Mouse (Mus musculus) kidney, postnatal 14 days (tissue): ENCODE data around the gene Egfr.
A peak's percentile ranks its signal among the peaks of the same experiment; 100 is the strongest.

ENCODE experiments used
- DNase-seq: peaks from one replicate; pipeline ENCODE4 v3.0.0; 2022; ENCODE audit warnings: mixed read lengths

Egfr gene

DNA sequence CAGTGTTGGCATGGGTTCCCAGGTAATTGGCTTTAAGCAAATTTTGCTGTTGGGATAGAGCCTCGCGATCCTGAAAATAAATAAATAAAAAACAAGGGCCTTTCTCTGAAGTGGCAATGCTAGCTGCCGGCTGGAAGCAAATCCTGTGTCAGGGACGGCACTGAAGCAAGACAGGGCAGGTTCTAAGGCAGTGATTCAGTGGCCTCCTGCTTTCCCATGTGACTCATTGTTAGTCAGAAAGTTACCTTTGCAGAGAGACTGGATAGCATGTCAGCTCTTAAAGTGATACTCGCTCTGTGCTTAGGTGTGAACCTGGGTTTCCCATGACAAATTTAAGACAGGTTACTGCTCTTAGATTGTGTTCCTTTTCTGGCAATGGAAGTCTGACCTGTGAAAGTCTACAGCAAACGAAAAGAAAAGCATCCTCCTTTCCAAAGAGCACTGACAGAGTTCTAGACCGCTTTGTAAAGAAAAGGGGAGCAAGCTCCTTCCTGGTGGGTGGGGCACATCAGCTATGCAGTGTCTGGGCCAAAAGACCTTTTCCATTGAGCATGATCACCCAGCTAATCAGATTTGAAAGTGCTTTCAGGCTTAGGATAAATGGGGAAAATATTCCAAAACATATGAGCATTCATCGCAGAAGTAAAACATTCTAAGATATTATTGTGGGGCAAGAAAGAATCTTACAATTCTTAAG lies 78.7 kb downstream of the Egfr start:
- DNase-seq: no peak

DNA sequence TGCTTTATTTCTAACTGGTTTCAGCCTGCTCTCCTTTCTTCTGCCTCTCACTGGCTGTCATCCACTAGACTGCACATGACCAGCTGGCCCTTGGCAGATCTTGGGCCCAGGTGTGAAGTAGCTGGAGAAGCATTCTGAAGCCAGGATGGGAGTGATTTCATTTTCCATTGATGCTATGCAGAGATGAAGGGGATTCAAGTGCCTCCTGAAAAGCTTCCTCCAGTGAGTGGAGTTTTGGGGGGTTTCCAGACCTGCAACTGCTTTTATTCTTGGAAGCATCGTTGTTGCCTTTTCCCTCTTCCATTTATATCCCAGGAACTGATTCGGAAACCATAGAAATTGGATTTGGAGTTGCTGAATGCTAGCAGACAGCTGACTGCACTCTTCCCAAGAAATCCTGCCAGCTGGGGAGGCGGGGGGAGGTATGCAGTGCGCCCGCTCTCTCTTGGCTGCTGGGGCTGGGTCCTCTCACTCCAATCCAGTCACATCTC lies 80.0 kb downstream of the Egfr start:
- DNase-seq: no peak

DNA sequence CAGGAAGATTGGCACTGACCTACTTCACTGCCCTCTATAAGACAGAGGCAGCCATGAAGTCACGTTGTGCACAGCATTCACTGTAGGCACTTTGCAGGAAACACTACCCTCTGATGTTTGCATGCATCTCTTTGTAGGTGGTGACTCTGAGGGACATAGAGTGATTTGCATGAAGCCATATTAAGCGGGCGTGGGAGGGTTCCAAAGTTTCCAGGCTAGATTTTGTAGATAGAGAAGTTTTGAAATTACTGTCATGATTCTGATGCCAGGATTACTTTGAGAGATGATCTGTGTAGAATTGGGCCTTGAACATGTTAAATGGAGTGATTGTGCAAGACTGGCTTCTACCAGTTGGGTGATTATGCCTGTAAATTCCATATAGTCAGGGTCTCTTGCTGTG lies 86.8 kb downstream of the Egfr start:
- DNase-seq: no peak

DNA sequence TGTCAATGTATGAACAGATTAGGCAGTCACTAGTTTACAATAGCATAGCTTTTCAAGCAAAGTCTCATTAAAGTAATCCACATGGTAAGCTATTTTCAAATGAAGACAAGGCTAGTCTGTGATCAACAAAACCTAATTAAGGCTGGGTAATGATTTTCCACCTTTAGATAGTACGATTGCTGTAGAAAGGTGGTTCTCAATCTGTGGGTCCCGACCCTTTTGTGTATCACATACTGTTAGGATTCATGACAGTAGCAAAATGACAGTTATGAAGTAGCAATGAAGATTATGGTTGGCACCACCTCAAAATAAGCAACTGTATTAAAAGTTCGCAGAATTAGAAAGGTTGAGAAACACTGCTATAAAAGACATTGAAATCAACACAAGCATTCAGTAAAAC lies 90.9 kb downstream of the Egfr start:
- no peak for DNase-seq

DNA sequence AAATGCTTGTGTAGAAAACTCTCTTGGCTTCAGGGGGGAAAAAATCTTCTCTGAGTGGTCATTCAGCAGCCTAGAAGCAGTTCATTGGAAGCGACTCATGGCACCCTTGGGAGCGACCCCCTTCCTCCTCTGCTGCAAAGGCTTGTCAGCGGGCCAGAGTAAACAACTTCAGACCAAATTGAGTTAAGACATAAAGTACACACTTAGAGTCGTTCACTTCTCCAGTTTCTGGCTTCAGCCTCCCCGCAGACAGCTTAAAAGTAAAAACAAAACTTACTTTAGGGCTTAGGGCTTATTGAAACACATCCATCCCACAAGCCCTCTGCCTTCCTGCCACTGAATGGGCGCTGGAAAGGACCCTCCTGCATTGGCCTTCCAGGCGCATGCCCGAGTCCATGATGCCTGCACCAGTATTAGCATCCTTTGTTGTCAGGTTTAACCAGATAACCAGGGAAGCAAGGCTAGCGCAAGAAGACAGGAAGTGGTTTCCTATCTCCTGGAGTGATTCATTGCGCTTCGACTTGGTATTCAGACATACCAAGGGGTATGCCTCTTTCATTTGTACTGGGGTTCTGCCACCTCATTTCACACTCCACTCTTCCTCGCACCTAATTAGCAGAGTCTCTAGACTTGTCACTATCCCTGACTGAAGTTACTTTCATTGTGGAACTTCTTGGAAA lies 92.0 kb downstream of the Egfr start:
- peak; percentile 66 for DNase-seq

DNA sequence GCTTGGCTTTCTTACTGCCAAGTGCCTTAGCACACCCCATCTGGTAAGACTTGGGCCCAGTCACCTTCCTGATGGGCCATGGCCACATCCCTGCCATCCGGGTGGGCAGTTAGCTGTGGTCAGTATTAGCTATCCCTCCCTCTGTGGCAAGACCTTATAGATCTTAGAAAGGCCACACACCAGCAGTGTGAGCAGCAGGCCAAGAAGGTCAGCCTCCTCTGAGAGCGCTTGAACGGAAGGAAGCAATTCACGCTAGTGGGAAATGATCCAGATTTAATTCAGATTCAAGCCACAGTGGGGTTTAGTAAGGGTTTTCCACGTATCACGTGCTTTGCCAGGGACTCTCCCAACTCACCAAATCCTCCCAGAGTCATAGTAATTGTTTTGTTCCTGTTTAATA lies 96.9 kb downstream of the Egfr start:
- DNase-seq: peak; percentile 5

DNA sequence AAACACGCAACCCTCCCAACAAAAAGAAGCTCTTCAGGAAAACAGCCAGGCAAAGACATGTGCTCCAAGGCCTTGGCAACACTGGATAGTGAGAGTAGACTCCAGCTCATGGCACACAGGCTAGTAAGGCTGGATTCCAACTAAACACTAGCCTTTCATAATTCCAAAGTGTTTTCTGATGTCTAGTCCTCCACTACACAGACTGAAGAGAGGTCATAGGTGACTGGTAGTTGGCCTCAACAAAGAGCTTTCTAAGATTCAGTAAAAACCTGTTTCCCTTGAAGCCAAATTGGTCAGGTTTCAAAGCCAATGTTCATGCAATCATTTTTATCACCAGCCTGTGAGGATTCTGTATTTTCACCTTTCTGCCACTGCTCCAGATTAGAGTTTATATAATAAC lies 99.4 kb downstream of the Egfr start:
- no peak for DNase-seq

DNA sequence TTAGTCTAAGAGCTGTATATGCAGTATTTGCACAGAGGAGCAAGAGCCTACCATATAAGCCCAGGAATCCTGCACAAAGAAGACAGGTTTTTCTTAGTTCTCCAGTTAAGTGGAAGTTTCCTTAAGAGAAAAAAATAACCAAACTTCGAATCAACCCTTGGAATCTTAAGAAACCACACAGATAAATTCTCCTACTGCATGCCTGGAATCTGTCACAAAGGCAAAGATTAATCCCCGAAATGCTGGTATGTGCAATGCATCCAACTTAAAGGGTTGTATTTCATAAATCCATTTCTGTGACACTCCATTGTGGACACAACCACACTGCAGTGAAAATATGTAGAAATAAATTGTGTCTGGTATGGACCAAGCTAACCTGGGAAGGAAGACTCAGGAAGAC lies 102.1 kb downstream of the Egfr start:
- DNase-seq: no peak

DNA sequence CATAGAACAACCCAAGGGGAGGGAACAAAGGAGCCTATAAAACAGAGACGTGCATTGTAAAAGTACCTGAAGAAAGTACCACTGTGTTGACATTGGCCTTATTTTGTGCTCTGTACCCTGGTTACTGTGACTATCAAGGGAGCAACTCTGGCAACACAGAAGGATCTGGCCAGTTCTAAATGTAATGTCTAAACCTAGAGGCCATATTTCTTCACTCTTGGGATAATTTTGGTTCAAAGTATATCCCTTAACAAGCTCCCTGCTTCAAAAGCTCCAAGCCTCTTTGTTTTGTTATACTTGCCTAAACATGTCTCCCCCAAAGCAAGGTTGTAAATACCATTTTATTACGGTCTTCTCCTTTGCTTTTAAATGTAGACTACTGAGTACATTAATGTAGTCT lies 105.3 kb downstream of the Egfr start:
- DNase-seq: no peak

DNA sequence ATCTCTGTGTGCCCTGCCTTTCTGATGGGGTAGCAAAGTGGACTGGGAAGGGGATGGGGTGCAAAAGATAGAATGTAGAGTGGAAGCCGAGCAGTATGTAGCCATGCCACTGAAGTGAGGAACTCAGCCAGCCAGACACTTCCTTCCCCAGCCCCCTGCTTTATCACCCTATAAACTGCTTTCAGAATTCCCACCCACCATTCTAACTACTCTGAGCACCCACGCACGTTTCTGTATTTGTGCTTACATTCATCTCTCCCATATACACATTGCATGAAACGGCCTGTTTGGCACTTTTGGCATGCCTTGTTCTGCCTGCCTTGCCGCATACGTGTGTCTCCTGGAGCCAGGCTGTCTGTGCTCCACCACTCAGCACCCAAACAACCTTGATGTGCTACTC lies 109.0 kb downstream of the Egfr start:
- DNase-seq: no peak

DNA sequence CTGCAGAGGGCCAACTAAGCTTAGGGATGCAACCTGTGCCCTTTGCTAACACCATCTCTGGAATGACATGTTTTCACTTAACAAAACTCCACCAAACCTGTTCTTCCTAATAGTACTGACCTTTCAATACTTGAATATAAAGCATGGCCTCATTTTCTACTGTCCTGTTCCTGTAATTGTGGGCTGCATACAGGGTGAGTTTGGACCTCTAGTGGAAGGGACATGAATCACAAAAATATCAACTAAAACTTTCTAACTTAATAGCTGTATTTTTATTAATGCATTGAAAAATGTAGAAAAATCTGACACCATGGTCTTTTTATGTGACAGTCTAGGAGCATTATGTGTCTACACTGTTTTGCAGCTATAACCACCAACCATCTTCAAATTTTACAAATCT lies 111.5 kb downstream of the Egfr start:
- no peak for DNase-seq

DNA sequence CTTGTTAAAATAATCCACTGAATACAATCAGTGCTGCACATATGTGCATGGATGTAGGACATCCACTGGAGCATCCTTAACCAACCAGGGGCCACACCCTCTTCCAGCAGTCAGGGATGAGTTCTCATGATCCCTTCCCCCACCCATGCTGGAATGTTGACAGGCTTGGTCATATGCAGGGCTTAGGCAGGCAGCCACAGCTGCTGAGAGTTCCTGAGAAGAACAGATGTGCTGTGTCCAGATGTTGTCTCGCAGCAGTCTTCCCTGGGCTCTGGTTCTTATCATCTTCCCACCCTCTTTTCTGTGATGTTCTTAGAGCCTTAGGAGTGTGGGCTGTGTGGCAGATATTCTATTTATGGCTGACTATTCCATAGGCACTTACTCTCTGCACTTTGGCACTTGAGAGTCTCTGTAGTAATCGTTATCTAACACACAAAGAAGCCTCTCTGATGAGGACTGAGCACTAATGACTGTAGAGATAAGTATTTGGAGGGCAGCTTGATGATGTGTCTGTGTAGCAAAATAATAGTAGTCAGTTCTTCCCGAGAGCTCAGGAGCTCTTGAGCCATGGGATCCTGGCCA lies 113.1 kb downstream of the Egfr start:
- DNase-seq: no peak

DNA sequence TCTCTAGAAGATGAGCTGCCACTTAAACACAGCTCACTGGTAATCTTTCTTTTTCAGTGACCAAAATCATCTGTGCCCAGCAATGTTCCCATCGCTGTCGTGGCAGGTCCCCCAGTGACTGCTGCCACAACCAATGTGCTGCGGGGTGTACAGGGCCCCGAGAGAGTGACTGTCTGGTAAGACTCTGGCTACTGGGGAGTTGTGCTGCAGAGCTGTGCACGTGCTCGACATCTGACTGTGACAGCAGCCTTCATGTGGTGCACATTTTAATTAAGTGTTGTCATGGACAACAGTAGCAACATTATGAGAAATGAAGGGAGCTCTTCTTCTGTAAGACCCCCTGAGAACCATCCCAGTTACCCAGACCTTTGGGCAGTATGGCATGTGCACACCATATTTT lies 116.0 kb downstream of the Egfr start:
- DNase-seq: no peak

DNA sequence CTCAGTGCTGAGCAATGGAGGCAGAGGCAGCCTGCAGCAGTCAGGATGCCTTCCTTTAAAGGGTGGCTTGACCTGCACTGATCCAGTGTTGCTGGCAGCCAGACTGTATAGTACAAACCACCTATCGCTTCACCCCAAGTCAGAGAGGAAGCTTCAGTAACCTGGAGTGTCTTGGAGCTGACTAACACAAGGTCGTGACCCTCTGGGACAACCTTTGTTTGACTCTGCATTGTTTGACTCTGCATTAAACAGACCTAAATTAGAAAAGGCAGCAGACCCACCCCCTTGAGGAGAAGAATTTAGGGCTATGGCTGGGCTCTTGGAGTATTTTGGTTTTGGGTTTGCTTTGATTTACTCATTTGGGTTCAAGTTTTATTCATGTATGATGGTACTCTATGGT lies 117.5 kb downstream of the Egfr start:
- no peak for DNase-seq

DNA sequence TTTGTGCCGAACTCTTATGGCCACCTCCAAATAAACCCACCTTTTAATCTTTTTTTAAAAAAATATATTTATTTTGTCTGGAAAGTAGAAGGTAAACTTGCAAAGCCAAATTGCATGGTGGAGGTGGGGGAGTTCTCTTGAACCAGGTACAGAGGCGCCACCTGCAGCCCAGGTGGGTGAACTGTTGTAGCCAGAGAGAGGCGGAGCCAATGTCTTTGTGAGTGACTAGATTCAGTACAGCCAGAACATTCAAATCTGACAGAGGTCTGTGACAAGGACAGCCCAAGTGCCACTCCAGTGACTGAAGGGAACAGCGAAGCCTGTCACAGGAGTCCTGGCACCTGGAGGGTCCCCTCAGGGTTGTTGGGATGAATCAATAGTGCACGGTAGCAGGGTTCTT lies 119.1 kb downstream of the Egfr start:
- DNase-seq: peak; percentile 80

DNA sequence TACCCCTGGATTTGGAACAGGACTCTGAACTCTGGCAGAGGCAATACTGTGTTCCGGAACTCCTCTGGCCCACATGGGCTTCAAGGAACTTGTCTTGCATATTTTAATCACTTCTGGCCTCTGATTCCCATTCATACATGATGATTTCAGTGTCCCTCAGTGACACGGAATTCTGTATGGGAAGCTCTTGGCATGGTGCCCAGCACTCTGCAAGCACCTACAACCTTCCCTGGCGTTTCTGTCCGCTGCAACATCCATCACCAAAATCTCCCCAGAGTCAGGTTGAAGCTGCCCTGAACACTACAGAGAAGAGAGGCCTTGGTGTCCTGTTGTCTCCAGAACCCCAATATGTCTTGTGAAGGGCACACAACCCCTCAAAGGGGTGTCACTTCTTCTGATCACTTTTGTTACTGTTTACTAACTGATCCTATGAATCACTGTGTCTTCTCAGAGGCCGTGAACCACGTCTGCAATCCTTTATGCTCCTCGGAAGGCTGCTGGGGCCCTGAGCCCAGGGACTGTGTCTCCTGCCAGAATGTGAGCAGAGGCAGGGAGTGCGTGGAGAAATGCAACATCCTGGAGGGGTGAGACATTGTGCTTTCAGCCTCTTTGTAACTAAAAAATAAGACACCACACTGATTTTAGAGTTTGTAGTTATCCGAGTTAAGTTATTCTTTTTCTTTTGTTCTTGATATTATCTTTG lies 125.8 kb downstream of the Egfr start:
- DNase-seq: peak; percentile 34

DNA sequence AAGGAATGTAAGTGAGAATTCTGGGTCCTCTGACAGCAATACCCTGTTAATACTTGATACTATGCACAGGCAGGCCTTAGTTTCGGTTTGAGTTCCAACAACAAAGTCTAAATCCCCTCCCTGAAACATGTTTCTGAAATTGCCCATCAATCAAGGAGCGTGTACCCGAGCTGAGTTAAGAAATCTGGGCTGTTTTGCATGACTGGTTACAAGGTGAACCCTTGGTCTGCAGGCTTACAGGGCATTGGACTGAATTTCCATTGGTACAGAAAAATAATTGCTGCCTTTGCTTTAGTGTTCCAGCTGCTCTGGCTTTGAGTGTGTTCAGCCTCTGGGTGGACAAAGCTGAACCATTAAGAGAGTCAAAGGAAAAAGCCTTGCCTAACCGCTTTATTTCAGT lies 129.9 kb downstream of the Egfr start:
- DNase-seq: peak; percentile 75

DNA sequence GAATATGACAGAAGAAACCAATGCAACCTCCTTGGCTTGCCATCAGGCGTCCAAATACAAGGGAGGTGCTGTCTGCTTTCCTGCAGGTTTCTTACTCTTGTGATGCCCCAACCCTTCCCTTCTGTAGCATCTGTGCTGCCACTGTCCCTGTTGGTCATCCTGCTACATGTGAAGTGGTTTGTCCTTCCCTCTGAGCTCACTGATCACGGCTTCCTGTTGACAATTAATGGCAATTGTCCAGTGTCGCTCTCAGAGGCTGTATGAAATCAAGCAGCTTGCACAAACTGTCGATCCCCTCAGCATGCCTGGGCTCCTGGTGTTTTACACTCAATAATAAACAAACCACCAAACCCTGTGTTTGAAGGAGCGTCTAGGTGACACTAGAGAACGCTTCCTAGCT lies 134.1 kb downstream of the Egfr start:
- no peak for DNase-seq

DNA sequence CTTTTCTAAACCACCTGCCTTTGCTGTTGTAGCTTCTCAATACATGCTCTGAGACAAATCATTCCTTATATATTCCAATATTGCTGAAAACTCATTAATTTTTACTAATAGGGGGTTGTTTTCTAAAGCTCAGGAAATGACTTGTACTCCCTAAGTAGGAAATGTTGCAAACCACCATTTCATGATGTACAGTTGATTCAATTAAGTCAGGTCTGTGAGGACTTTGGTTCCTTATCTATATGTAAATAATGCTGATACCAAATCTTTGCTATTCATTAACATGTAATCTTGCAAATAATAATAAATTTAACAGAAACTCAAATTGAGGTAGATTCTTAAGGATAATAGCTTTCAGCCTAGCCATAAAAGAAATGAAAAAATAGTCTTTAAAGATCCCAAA lies 136.1 kb downstream of the Egfr start:
- no peak for DNase-seq

DNA sequence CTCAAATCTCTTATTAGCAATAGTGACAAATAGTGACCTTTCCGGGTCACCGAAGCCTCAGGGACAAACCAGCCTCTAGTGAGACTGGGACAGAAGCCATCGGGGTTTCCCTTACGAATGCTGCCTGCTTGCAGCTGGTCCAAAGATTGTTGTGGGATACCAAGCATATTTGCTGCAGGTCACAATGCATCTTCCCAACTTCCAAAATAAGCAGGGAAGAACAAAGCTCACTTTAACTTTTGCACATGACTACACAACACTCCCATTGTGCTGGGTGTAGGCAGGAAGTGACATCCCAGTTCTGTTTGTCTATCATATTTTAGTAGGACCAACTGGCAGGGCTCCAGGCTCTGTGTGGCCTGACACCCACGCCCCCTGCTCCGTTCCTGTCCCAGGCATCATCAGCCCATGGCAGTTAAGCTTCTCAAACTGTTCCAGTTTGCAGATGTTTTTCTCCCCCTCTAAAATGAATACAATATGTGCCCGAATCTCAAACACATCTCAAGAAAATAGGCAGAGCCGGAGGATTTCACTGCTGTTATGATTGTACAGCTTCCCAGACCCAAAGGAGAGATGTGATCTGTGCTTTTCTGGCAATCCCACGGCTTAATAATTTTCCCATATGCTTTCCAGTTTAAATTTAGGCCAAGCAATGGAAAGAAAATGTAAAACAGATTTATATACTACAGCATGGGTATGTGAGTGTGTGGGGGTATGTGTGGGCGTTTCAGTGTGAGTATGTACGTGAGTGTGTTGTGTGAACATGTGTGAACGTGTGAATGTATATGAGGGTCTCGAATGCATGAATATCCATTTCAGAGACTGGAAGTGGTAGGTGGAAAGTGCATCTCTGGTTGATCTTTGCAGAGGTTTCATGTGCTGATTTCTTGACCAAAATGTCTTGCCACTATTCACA lies 143.7 kb downstream of the Egfr start:
- peak; percentile 51 for DNase-seq

DNA sequence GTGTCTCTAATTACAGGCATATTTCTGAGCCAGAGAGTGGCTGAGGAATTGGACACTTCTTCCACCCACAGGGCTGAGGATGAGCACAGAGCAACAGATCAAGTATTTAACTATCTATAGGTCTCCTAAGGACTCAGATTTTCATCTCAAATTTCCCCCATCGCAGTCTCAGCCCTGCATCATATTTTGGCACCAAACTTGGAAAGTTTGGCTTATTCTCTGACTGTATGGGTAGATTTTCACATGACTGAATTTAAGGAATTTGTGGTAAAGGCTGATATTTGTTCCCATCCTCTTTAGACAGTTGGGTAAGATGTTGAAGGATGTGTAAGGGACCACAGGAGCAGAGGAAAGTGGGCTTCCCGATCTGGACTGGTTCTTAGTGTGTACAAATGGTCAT lies 145.7 kb downstream of the Egfr start:
- DNase-seq: no peak

DNA sequence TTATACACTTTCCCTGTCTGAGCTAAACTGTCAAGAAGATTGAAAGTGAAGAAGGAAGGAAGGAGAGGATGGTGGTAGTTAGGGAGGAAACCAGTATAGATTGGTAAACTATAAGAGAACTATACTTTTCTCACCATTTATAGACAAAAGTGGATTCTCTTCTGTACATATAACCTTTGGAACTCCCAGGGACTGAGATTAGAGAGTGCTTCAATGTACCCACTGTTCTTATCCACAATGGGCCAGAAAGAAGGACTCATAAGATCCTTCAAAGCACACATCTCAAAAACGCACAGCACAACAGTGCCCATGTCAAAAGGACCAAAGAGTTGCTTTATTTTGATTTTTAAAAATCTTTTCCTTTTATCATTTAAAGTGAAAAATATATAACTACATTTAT lies 148.2 kb downstream of the Egfr start:
- no peak for DNase-seq
